In genomic region chr5:74194841-74195613, GRCm38 (mm10) we compare ENCODE assay signal across 7 mouse cellular contexts. TPM values are rescaled to one million over a fixed set of nuclear protein-coding genes. Genes with fewer than 3 reads are reported as not detected.
DNase-seq lines count a peak whose midpoint lies in the region; ATAC-seq and TF ChIP-seq lines count a peak whose summit lies in the region.

TSS of gene Rasl11b (plus strand) at chr5:74195286.

- H3K36me3 ChIP-seq in intestine, postnatal 0 days (ENCODE audit: control insufficient read depth, insufficient read depth): peaks cover 21% of the 10 kb centered on the region
- peaks cover 4% of the 10 kb centered on the region; the same call in 1 of the 2 replicates for H3K36me3 ChIP-seq in midbrain, embryonic 11.5 days (ENCODE audit: control insufficient read depth, insufficient read depth, low read length)
- H3K36me3 ChIP-seq in small intestine, adult 2 months (ENCODE audit: control insufficient read depth, insufficient read depth, low read length): no peaks in the 10 kb centered on the region

- H3K4me2 ChIP-seq in intestine, postnatal 0 days (replicated peaks; ENCODE audit: low read depth): peak within 1 kb of the TSS; percentile 98
- H3K4me2 ChIP-seq in midbrain, embryonic 11.5 days: peak within 1 kb of the TSS; percentile 94

- H3K4me1 ChIP-seq in intestine, postnatal 0 days (replicated peaks; ENCODE audit: control insufficient read depth, insufficient read depth, low read length): 0 out of 2 replicates have a peak, but pooled peaks cover 3% of the 10 kb centered on the region
- H3K4me1 ChIP-seq in midbrain, embryonic 11.5 days (ENCODE audit: control insufficient read depth, insufficient read depth, low read length): peaks cover 16% of the 10 kb centered on the region
- H3K4me1 ChIP-seq in small intestine, adult 2 months (ENCODE audit: control insufficient read depth, insufficient read depth, insufficient read length, low read length): peaks cover 16% of the 10 kb centered on the region

- TF ChIP-seq CTCF in intestine, postnatal 0 days (IDR thresholded peaks at IDR 0.05; ENCODE audit: low read depth): peak; percentile 65
- no peak for TF ChIP-seq CTCF in small intestine, adult 2 months (IDR thresholded peaks at IDR 0.05; ENCODE audit: extremely low read depth, insufficient read length, insufficient replicate concordance, low read depth, low read length)

- peak; percentile 89 for ATAC-seq in intestine, postnatal 0 days
- ATAC-seq in midbrain, embryonic 11.5 days (ENCODE audit: low FRiP score): peak; percentile 96

- no peaks in the 10 kb centered on the region for H3K27me3 ChIP-seq in intestine, postnatal 0 days (replicated peaks; ENCODE audit: control insufficient read depth, insufficient read depth, low read length)
- peaks cover 11% of the 10 kb centered on the region; the same call in 1 of the 2 replicates for H3K27me3 ChIP-seq in midbrain, embryonic 11.5 days (ENCODE audit: control insufficient read depth, insufficient read depth, low read length)
- no peaks in the 10 kb centered on the region for H3K27me3 ChIP-seq in small intestine, adult 2 months (ENCODE audit: control insufficient read depth, insufficient read depth, low read length)

- H3K4me3 ChIP-seq in intestine, postnatal 0 days (ENCODE audit: low read depth, low read length): peak within 1 kb of the TSS; percentile 80
- peak within 1 kb of the TSS; percentile 85 for H3K4me3 ChIP-seq in midbrain, embryonic 11.5 days (ENCODE audit: low read depth, low read length)
- H3K4me3 ChIP-seq in small intestine, adult 2 months (ENCODE audit: low read depth, low read length): peak within 1 kb of the TSS; percentile 84

- H3K9ac ChIP-seq in intestine, postnatal 0 days (ENCODE audit: low read depth, low read length): peak within 1 kb of the TSS; percentile 80
- H3K9ac ChIP-seq in midbrain, embryonic 11.5 days (ENCODE audit: low read length): peak within 1 kb of the TSS; percentile 84

- intact Hi-C loops in left cerebral cortex, postnatal 36 days (cut with DNase I): loop anchor here (2.0 to 10.0 kb wide), 4 partner anchors 82 to 340 kb away; partner anchors contain the start of gene Usp46

- DNase-seq in adrenal gland, postnatal 14 days: peak; percentile 98
- DNase-seq in embryo, embryonic 9.5 days (ENCODE audit: extremely low spot score): peak; percentile 94
- no peak for DNase-seq in gonadal fat pad, adult 2 months (ENCODE audit: low read depth)
- DNase-seq in left cerebral cortex, postnatal 36 days (ENCODE audit: low spot score in 2 of 2): peak; percentile 93 to 95
- DNase-seq in midbrain, embryonic 11.5 days (ENCODE audit: low spot score, missing footprints): peak; percentile 98

- peak; percentile 86 for TF ChIP-seq POLR2A in small intestine, adult 2 months (IDR thresholded peaks at IDR 0.05; ENCODE audit: low read depth, low read length)

- H3K9me3 ChIP-seq in intestine, postnatal 0 days (ENCODE audit: control insufficient read depth): no peaks in the 10 kb centered on the region
- no peaks in the 10 kb centered on the region for H3K9me3 ChIP-seq in midbrain, embryonic 11.5 days (ENCODE audit: control insufficient read depth, low read length)

- peak within 1 kb of the TSS; percentile 72 for H3K27ac ChIP-seq in intestine, postnatal 0 days (ENCODE audit: low read depth, low read length)
- H3K27ac ChIP-seq in midbrain, embryonic 11.5 days (ENCODE audit: low read depth, low read length): peak within 1 kb of the TSS; percentile 20; the same call in 1 of the 2 replicates
- no peak within 1 kb of the TSS for H3K27ac ChIP-seq in small intestine, adult 2 months (ENCODE audit: insufficient read depth, low read depth, low read length)

- 0% methylated on average over 82 of the region's 82 CpGs for WGBS in intestine, postnatal 0 days
- WGBS in midbrain, embryonic 11.5 days: under 1% methylated on average over 72 of the region's 82 CpGs
- WGBS in small intestine, adult 2 months: under 1% methylated on average over 81 of the region's 82 CpGs

RNA-seq across cellular contexts. Expression of gene Rasl11b, which starts in this region (rescaled TPM):
- 16.0 and 17.8 TPM in 2 replicates for total RNA-seq in adrenal gland, postnatal 14 days (2021)
- polyA plus RNA-seq in gonadal fat pad, adult 2 months (2012; rRNA removed): 28.7 and 36.2 TPM in 2 replicates
- polyA plus RNA-seq in intestine, postnatal 0 days (2015; fragmentation: Nextera tagmentation; extraction: Ambion mirVana): 15.9 and 19.4 TPM in 2 replicates
- total RNA-seq in left cerebral cortex, postnatal 36 days (2021): 100 to 1,000 TPM in 1 of 2 experiments, 10 to 100 TPM in 1; 80.7 to 123 TPM
- polyA plus RNA-seq in midbrain, embryonic 11.5 days (2014; fragmentation: Nextera tagmentation; extraction: Ambion mirVana): 27.0 and 29.0 TPM in 2 replicates
- 7.7 and 10.1 TPM in 2 replicates for polyA plus RNA-seq in small intestine, adult 2 months (2012; rRNA removed)
